Mouse (Mus musculus): ENCODE results near the gene Vsig10l. TPM values are rescaled to one million over a fixed set of nuclear protein-coding genes. Genes with fewer than 3 reads are reported as not detected.

Gene Vsig10l
- polyA plus RNA-seq (2015; fragmentation: Nextera tagmentation; extraction: Ambion mirVana): 2.7 and 2.8 TPM in 2 replicates

- H3K4me1 ChIP-seq (ENCODE audit: control insufficient read depth, insufficient read depth, low read length): no peaks in the 10 kb centered on the region; the same call in 1 of the 2 replicates
- H3K9me3 ChIP-seq (ENCODE audit: control insufficient read depth, low read length): no peaks in the 10 kb centered on the region
- ATAC-seq: no peak
- H3K4me3 ChIP-seq (ENCODE audit: low read length): no peak within 1 kb of the TSS
- 0 out of 2 replicates have a peak, but pooled peaks cover 3% of the 10 kb centered on the region for H3K36me3 ChIP-seq (ENCODE audit: control insufficient read depth, insufficient read depth, low read length)
- H3K27ac ChIP-seq (ENCODE audit: low read length): no peak within 1 kb of the TSS
- no peak within 1 kb of the TSS for H3K4me2 ChIP-seq (ENCODE audit: low read depth, low read length)
- no peak within 1 kb of the TSS for H3K9ac ChIP-seq (ENCODE audit: low read depth, low read length)
- WGBS: 55% methylated on average over 4 of the region's 4 CpGs
- no peaks in the 10 kb centered on the region for H3K27me3 ChIP-seq (replicated peaks; ENCODE audit: control insufficient read depth, insufficient read depth, low read length)
These were observed at the start of gene Vsig10l for GRCm38 (mm10) chr7:43462851-43463250. Gene Vsig10l, plus strand, starts transcription at chr7:43463151.

DNA sequence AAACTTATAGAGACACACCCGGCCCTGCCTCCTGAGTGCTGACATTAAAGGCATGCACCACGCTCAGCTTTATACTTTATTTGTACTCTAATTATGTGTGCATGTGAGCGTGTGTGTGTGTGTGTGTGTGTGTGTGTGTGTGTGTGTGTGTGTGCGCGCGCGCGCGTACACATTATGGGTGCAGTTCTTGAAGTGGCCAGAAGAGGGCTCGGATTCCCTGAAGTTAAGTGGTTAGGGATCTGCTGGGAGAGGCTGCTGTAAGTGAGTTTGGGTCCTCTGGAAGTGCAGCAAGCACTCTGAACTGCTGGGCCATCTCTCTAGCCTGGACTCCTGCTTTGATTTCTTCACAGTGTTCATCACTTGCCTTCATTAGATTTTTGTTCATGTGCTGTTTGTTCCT lies 45.7 kb upstream of the Vsig10l start:
- no peak for ATAC-seq
- no peaks in the 10 kb centered on the region for H3K27me3 ChIP-seq (replicated peaks; ENCODE audit: control insufficient read depth, insufficient read depth, low read length)
- no peak overlapping the region for H3K4me2 ChIP-seq (ENCODE audit: low read depth, low read length)
- WGBS: 80% methylated on average over 10 of the region's 10 CpGs
- no peak overlapping the region for H3K9ac ChIP-seq (ENCODE audit: low read depth, low read length)
- H3K4me1 ChIP-seq (ENCODE audit: control insufficient read depth, insufficient read depth, low read length): no peaks in the 10 kb centered on the region
- H3K36me3 ChIP-seq (ENCODE audit: control insufficient read depth, insufficient read depth, low read length): no peaks in the 10 kb centered on the region
- no peak overlapping the region for H3K27ac ChIP-seq (ENCODE audit: low read length)
- no peaks in the 10 kb centered on the region for H3K9me3 ChIP-seq (ENCODE audit: control insufficient read depth, low read length)
- no peak overlapping the region for H3K4me3 ChIP-seq (ENCODE audit: low read length)

- no peak overlapping the region for H3K27ac ChIP-seq (ENCODE audit: low read length)
- H3K27me3 ChIP-seq (replicated peaks; ENCODE audit: control insufficient read depth, insufficient read depth, low read length): no peaks in the 10 kb centered on the region
- 14% methylated on average over 11 of the region's 11 CpGs for WGBS
- ATAC-seq: peak; percentile 96
- no peaks in the 10 kb centered on the region for H3K4me1 ChIP-seq (ENCODE audit: control insufficient read depth, insufficient read depth, low read length)
- no peak overlapping the region for H3K4me2 ChIP-seq (ENCODE audit: low read depth, low read length)
- no peak overlapping the region for H3K9ac ChIP-seq (ENCODE audit: low read depth, low read length)
- H3K9me3 ChIP-seq (ENCODE audit: control insufficient read depth, low read length): no peaks in the 10 kb centered on the region
- no peaks in the 10 kb centered on the region for H3K36me3 ChIP-seq (ENCODE audit: control insufficient read depth, insufficient read depth, low read length)
- H3K4me3 ChIP-seq (ENCODE audit: low read length): no peak overlapping the region
These were observed 39.8 kb upstream of the Vsig10l start for GRCm38 (mm10) chr7:43422995-43423617.

DNA sequence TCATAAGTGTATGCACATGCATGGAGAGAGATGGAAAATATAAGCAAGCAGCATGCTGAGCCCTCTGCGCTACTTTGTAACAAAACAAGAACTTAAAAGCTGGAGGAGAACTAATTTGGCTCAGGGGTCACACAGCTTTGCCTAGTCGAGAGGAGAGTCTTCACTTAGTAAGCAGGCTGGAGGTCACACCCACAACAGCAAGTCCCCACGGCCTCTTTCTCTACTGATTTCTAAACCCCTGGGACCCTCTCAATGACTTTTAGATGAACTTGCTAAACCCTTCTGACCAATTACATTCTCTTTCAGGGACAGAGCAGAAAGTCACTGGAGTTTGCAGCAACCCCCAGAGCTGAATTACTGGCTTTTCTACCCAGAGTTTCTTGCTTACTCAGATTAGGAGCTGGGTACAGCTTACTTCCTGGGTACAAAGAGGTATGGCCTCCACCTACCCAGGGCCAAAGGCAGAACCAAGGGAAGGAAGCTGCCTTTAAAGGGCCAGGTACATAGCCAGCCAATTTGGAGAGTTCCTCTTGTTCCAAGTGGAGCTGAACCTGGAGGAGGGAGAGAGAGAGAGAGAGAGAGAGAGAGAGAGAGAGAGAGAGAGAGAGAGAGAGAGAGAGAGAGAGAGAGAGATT lies 38.8 kb upstream of the Vsig10l start:
- Histone ChIP-seq H3K4me3 (ENCODE audit: low read length) (no peak overlapping the region), H3K4me2 (ENCODE audit: low read depth, low read length) (no peak overlapping the region), H3K36me3 (ENCODE audit: control insufficient read depth, insufficient read depth, low read length) (no peaks in the 10 kb centered on the region), H3K27ac (ENCODE audit: low read length) (no peak overlapping the region), H3K4me1 (ENCODE audit: control insufficient read depth, insufficient read depth, low read length) (no peaks in the 10 kb centered on the region), H3K9ac (ENCODE audit: low read depth, low read length) (no peak overlapping the region), H3K9me3 (ENCODE audit: control insufficient read depth, low read length) (no peaks in the 10 kb centered on the region), H3K27me3 (replicated peaks; ENCODE audit: control insufficient read depth, insufficient read depth, low read length) (no peaks in the 10 kb centered on the region)
- 68% methylated on average over 3 of the region's 3 CpGs for WGBS
- no peak for ATAC-seq

GRCm38 (mm10) chr7:43427406-43427805 lies 35.5 kb upstream of the Vsig10l start, which contains the start of gene Lim2:
Gene Lim2, plus strand, starts transcription at chr7:43427670.
- no peak within 1 kb of the TSS for H3K27ac ChIP-seq (ENCODE audit: low read length)
- H3K9me3 ChIP-seq (ENCODE audit: control insufficient read depth, low read length): 0 out of 2 replicates have a peak, but pooled peaks cover 5% of the 10 kb centered on the region
- H3K36me3 ChIP-seq (ENCODE audit: control insufficient read depth, insufficient read depth, low read length): no peaks in the 10 kb centered on the region
- H3K4me1 ChIP-seq (ENCODE audit: control insufficient read depth, insufficient read depth, low read length): no peaks in the 10 kb centered on the region
- 79% methylated on average over 8 of the region's 8 CpGs for WGBS
- no peak within 1 kb of the TSS for H3K4me3 ChIP-seq (ENCODE audit: low read length)
- H3K27me3 ChIP-seq (replicated peaks; ENCODE audit: control insufficient read depth, insufficient read depth, low read length): no peaks in the 10 kb centered on the region
- no peak within 1 kb of the TSS for H3K9ac ChIP-seq (ENCODE audit: low read depth, low read length)
- no peak within 1 kb of the TSS for H3K4me2 ChIP-seq (ENCODE audit: low read depth, low read length)
- no peak for ATAC-seq

GRCm38 (mm10) chr7:43429500-43429899 lies 33.5 kb upstream of the Vsig10l start:
- Histone ChIP-seq H3K27ac (ENCODE audit: low read length) (no peak overlapping the region), H3K9ac (ENCODE audit: low read depth, low read length) (no peak overlapping the region), H3K9me3 (ENCODE audit: control insufficient read depth, low read length) (0 out of 2 replicates have a peak, but pooled peaks cover 5% of the 10 kb centered on the region), H3K4me2 (ENCODE audit: low read depth, low read length) (no peak overlapping the region), H3K36me3 (ENCODE audit: control insufficient read depth, insufficient read depth, low read length) (no peaks in the 10 kb centered on the region), H3K27me3 (replicated peaks; ENCODE audit: control insufficient read depth, insufficient read depth, low read length) (no peaks in the 10 kb centered on the region), H3K4me1 (ENCODE audit: control insufficient read depth, insufficient read depth, low read length) (no peaks in the 10 kb centered on the region), H3K4me3 (ENCODE audit: low read length) (no peak overlapping the region)
- 35% methylated on average over 4 of the region's 4 CpGs for WGBS
- peak; percentile 79 for ATAC-seq

DNA sequence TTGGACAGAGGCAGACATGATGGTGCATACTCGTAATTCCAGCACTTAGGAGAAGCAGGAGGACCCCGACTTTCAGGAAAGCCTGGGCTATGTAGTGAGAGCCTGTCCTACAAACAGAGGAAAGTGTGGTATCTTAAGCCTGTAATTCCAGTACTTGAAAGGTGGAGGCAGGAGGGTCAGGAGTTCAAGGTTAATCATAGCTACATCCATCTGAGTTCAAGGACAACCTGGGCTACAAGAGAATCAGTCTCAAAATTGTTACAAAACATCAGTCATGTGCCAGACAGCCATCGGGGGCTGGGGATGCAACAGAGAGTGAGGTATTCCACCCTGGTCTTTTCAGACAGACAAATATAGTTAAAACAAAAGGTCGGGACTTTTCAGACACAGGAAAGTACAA lies 30.1 kb upstream of the Vsig10l start:
- Histone ChIP-seq H3K9me3 (ENCODE audit: control insufficient read depth, low read length) (0 out of 2 replicates have a peak, but pooled peaks cover 5% of the 10 kb centered on the region), H3K9ac (ENCODE audit: low read depth, low read length) (no peak overlapping the region), H3K27me3 (replicated peaks; ENCODE audit: control insufficient read depth, insufficient read depth, low read length) (no peaks in the 10 kb centered on the region), H3K36me3 (ENCODE audit: control insufficient read depth, insufficient read depth, low read length) (no peaks in the 10 kb centered on the region), H3K4me1 (ENCODE audit: control insufficient read depth, insufficient read depth, low read length) (no peaks in the 10 kb centered on the region), H3K27ac (ENCODE audit: low read length) (no peak overlapping the region), H3K4me3 (ENCODE audit: low read length) (no peak overlapping the region), H3K4me2 (ENCODE audit: low read depth, low read length) (no peak overlapping the region)
- no peak for ATAC-seq
- WGBS: 74% methylated on average over 4 of the region's 4 CpGs

GRCm38 (mm10) chr7:43434676-43435075 lies 28.3 kb upstream of the Vsig10l start:
- Histone ChIP-seq H3K36me3 (ENCODE audit: control insufficient read depth, insufficient read depth, low read length) (no peaks in the 10 kb centered on the region), H3K27me3 (replicated peaks; ENCODE audit: control insufficient read depth, insufficient read depth, low read length) (no peaks in the 10 kb centered on the region), H3K27ac (ENCODE audit: low read length) (no peak overlapping the region), H3K4me3 (ENCODE audit: low read length) (no peak overlapping the region), H3K4me2 (ENCODE audit: low read depth, low read length) (no peak overlapping the region), H3K9me3 (ENCODE audit: control insufficient read depth, low read length) (0 out of 2 replicates have a peak, but pooled peaks cover 5% of the 10 kb centered on the region), H3K9ac (ENCODE audit: low read depth, low read length) (no peak overlapping the region), H3K4me1 (ENCODE audit: control insufficient read depth, insufficient read depth, low read length) (no peaks in the 10 kb centered on the region)
- ATAC-seq: no peak
- 90% methylated on average over 5 of the region's 5 CpGs for WGBS

DNA sequence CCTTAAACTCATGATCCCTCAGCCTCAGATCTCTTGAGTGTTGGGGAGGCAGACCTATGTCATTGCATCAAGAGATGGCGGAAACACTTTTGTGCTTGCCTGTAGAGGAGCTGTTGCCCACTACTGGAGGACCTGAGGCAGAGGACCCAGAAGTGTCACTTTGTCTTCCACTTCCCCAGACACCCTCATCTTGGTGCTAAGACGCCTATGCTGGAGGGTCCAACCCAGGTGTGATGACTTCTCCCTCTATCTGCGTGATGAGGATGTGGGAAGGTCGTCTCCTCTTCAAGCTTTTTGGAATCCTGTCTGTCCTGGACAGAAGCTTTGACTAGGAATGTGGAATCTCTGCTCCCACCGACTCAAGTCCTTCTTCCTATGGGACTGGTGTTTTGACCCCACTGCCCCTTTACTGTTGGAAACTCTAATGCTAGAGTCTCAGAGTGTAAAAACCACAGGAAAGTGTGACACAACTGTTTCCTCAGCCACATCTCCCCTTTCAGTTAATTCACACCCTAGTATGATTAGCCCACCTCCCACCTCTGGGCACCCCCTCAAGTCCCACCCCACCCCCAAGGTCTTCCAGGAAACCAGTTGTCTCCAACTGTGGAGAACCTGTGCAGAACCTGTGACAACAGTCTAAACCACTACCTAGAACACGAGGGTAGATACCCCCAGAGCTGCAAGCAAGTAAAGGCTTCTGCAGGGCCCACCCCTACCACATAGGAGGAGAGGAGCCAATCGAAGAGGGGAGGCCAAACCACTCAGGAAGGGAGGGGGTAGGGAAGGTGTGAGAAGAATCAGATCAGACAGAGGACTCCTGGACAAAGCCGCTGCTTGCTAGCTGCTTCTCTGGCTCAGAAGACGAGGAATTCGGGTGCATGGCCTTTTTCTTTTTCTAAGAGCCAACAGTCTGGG lies 26.4 kb upstream of the Vsig10l start, which contains the start of gene Nkg7:
Nkg7 (plus strand) TSS at position 733 of the 915 bp plus-strand sequence.
- no peak for ATAC-seq
- Histone ChIP-seq H3K36me3 (ENCODE audit: control insufficient read depth, insufficient read depth, low read length) (no peaks in the 10 kb centered on the region), H3K9ac (ENCODE audit: low read depth, low read length) (no peak within 1 kb of the TSS), H3K27ac (ENCODE audit: low read length) (no peak within 1 kb of the TSS), H3K4me3 (ENCODE audit: low read length) (no peak within 1 kb of the TSS), H3K4me1 (ENCODE audit: control insufficient read depth, insufficient read depth, low read length) (no peaks in the 10 kb centered on the region), H3K9me3 (ENCODE audit: control insufficient read depth, low read length) (0 out of 2 replicates have a peak, but pooled peaks cover 5% of the 10 kb centered on the region), H3K27me3 (replicated peaks; ENCODE audit: control insufficient read depth, insufficient read depth, low read length) (no peaks in the 10 kb centered on the region), H3K4me2 (ENCODE audit: low read depth, low read length) (no peak within 1 kb of the TSS)
- WGBS: 71% methylated on average over 10 of the region's 10 CpGs

All from intestine, embryonic 16.5 days (tissue).